Mouse (Mus musculus) ES-E14 (cell line): ENCODE measurements around the gene Ppp3ca.

ENCODE experiments used
- HCFC1 ChIP-seq: IDR thresholded peaks from 2 replicates; pipeline ENCODE4 v1.6.1; 2012; ENCODE audit warnings: low read length, inconsistent platforms, borderline replicate concordance; ENCODE audit not compliant: insufficient read depth
- ZC3H11A ChIP-seq: IDR thresholded peaks from 2 replicates; pipeline ENCODE4 v1.6.1; 2012; ENCODE audit warnings: low read depth, mild to moderate bottlenecking, inconsistent platforms, low read length, borderline replicate concordance
- ZNF384 ChIP-seq: IDR thresholded peaks from 2 replicates; pipeline ENCODE4 v1.6.1; 2012; ENCODE audit warnings: low read depth, low read length, inconsistent platforms

- TF ChIP-seq HCFC1 (no peak), ZC3H11A (no peak), ZNF384 (no peak)
These were observed 44.5 kb downstream of the Ppp3ca start for GRCm38 (mm10) chr3:136714307-136715039.
